ENCODE assay signal across 18 mouse cellular contexts in genomic region chr4:8366978-8367377, GRCm38 (mm10).
DNase-seq lines count a peak whose midpoint lies in the region; ATAC-seq lines count a peak whose summit lies in the region.
"Had no signal": no experiment of that assay in that cellular context is flagged by ENCODE, and none has a peak within 500 bp of the region (broad histone marks: within the 10 kb centered on the region; RNA-seq: fewer than 3 reads in every experiment).

No protein-coding gene starts in this region.

- no peak overlapping the region for H3K27ac ChIP-seq in heart, embryonic 10.5 days
- H3K27ac ChIP-seq in heart, embryonic 11.5 days (ENCODE audit: low read depth, low read length), result no peak overlapping the region
- H3K27ac ChIP-seq in limb, embryonic 11.5 days (replicated peaks; ENCODE audit: low read depth, low read length), result no peak overlapping the region
- H3K27ac ChIP-seq in limb, embryonic 10.5 days, result no peak overlapping the region
- H3K27ac ChIP-seq: embryonic facial prominence, embryonic 12.5 days; heart, embryonic 13.5 days; hindbrain, embryonic 14.5 days; midbrain, embryonic 12.5 days had no signal

- WGBS in heart, embryonic 10.5 days, result 89% methylated on average over 4 of the region's 4 CpGs
- 78% methylated on average over 4 of the region's 4 CpGs for WGBS in heart, embryonic 11.5 days (ENCODE audit: insufficient replicate concordance)
- 80% methylated on average over 4 of the region's 4 CpGs for WGBS in limb, embryonic 11.5 days
- WGBS in limb, embryonic 10.5 days, result 82% methylated on average over 4 of the region's 4 CpGs

- peak; percentile 47 for DNase-seq in heart, embryonic 10.5 days (ENCODE audit: low spot score)
- peak; percentile 21 for DNase-seq in limb, embryonic 11.5 days (ENCODE audit: low spot score)
- no peak for DNase-seq in limb, embryonic 10.5 days (ENCODE audit: low spot score)
- DNase-seq in brain, adult 2 months (ENCODE audit: low read depth, low spot score), result peak; percentile 30
- DNase-seq in retina, embryonic 14.5 days (ENCODE audit: low spot score), result peak; percentile 43
- DNase-seq: layer of hippocampus, adult 9-11 months; liver; liver, postnatal 0 days; spleen, adult 18-20 months had no signal

- H3K9me3 ChIP-seq in heart, embryonic 10.5 days, result no peaks in the 10 kb centered on the region
- H3K9me3 ChIP-seq in heart, embryonic 11.5 days (replicated peaks; ENCODE audit: control insufficient read depth, low read length), result no peaks in the 10 kb centered on the region
- no peaks in the 10 kb centered on the region for H3K9me3 ChIP-seq in limb, embryonic 11.5 days (ENCODE audit: control insufficient read depth, low read length)
- H3K9me3 ChIP-seq in limb, embryonic 10.5 days (replicated peaks), result no peaks in the 10 kb centered on the region
- H3K9me3 ChIP-seq: embryonic facial prominence, embryonic 12.5 days; heart, embryonic 13.5 days; midbrain, embryonic 12.5 days had no signal

- no peak for ATAC-seq in heart, embryonic 11.5 days (replicated peaks; ENCODE audit: insufficient number of reproducible peaks, low FRiP score, low TSS enrichment)
- ATAC-seq in limb, embryonic 11.5 days (ENCODE audit: insufficient number of reproducible peaks, low FRiP score, low TSS enrichment, low read depth), result no peak
- ATAC-seq in erythroblast, adult 5-6 weeks (replicated peaks; ENCODE audit: low FRiP score, poor library complexity, severe bottlenecking), result no peak
- ATAC-seq: liver, postnatal 0 days; Patski had no signal

- no peaks in the 10 kb centered on the region for H3K36me3 ChIP-seq in heart, embryonic 10.5 days
- H3K36me3 ChIP-seq in heart, embryonic 11.5 days (ENCODE audit: control insufficient read depth, insufficient read depth, low read length), result no peaks in the 10 kb centered on the region
- no peaks in the 10 kb centered on the region for H3K36me3 ChIP-seq in limb, embryonic 11.5 days (ENCODE audit: control insufficient read depth, insufficient read depth, low read length)
- H3K36me3 ChIP-seq in limb, embryonic 10.5 days, result no peaks in the 10 kb centered on the region
- H3K36me3 ChIP-seq: embryonic facial prominence, embryonic 12.5 days; heart, embryonic 13.5 days; midbrain, embryonic 12.5 days had no signal

- H3K27me3 ChIP-seq in heart, embryonic 10.5 days (ENCODE audit: insufficient read depth, poor library complexity, severe bottlenecking), result no peaks in the 10 kb centered on the region
- no peaks in the 10 kb centered on the region for H3K27me3 ChIP-seq in heart, embryonic 11.5 days (ENCODE audit: control insufficient read depth, insufficient read depth, low read length)
- no peaks in the 10 kb centered on the region for H3K27me3 ChIP-seq in limb, embryonic 11.5 days (ENCODE audit: control insufficient read depth, insufficient read depth, low read length)
- no peaks in the 10 kb centered on the region for H3K27me3 ChIP-seq in limb, embryonic 10.5 days (ENCODE audit: low read depth, poor library complexity, severe bottlenecking)
- H3K27me3 ChIP-seq: embryonic facial prominence, embryonic 12.5 days; heart, embryonic 13.5 days; midbrain, embryonic 12.5 days; Patski had no signal

- no peak overlapping the region for H3K4me3 ChIP-seq in heart, embryonic 10.5 days
- H3K4me3 ChIP-seq in heart, embryonic 11.5 days (ENCODE audit: low read depth, low read length), result no peak overlapping the region
- no peak overlapping the region for H3K4me3 ChIP-seq in limb, embryonic 11.5 days (ENCODE audit: low read depth, low read length)
- H3K4me3 ChIP-seq in limb, embryonic 10.5 days, result no peak overlapping the region
- H3K4me3 ChIP-seq: embryonic facial prominence, embryonic 12.5 days; erythroblast, embryonic 14.5 days; heart, embryonic 13.5 days; midbrain, embryonic 12.5 days; myocyte had no signal

- H3K4me1 ChIP-seq in heart, embryonic 10.5 days, result no peaks in the 10 kb centered on the region
- H3K4me1 ChIP-seq in heart, embryonic 11.5 days (ENCODE audit: control insufficient read depth, insufficient read depth, low read length), result no peaks in the 10 kb centered on the region
- H3K4me1 ChIP-seq in limb, embryonic 11.5 days (ENCODE audit: control insufficient read depth, insufficient read depth, low read length), result no peaks in the 10 kb centered on the region
- H3K4me1 ChIP-seq in limb, embryonic 10.5 days, result peaks cover 8% of the 10 kb centered on the region
- H3K4me1 ChIP-seq: embryonic facial prominence, embryonic 12.5 days; heart, embryonic 13.5 days; midbrain, embryonic 12.5 days had no signal

- H3K9ac ChIP-seq in heart, embryonic 11.5 days (ENCODE audit: low read depth, low read length), result no peak overlapping the region
- H3K9ac ChIP-seq in limb, embryonic 11.5 days (ENCODE audit: low read length), result no peak overlapping the region
- H3K9ac ChIP-seq: embryonic facial prominence, embryonic 12.5 days; heart, embryonic 13.5 days; hindbrain, embryonic 14.5 days; liver, postnatal 0 days; midbrain, embryonic 12.5 days had no signal

- H3K4me2 ChIP-seq in heart, embryonic 11.5 days, result no peak overlapping the region
- no peak overlapping the region for H3K4me2 ChIP-seq in limb, embryonic 11.5 days (ENCODE audit: low read depth, severe bottlenecking)
- H3K4me2 ChIP-seq: embryonic facial prominence, embryonic 12.5 days; hindbrain, embryonic 14.5 days; midbrain, embryonic 12.5 days had no signal
